ENCODE assay signal across 10 mouse cellular contexts in genomic region chr4:139146760-139147159, GRCm38 (mm10). TPM values are rescaled to one million over a fixed set of nuclear protein-coding genes. Genes with fewer than 3 reads are reported as not detected.
DNase-seq lines count a peak whose midpoint lies in the region.
"Had no signal": no experiment of that assay in that cellular context is flagged by ENCODE, and none has a peak within 500 bp of the region (broad histone marks: within the 10 kb centered on the region; RNA-seq: fewer than 3 reads in every experiment).

No protein-coding gene starts in this region.

- DNase-seq in frontal cortex, postnatal 36 days (ENCODE audit: low spot score in 2 of 2) = peak; percentile 13 to 26
- DNase-seq in frontal cortex, postnatal 25 days (ENCODE audit: low spot score in 2 of 2) = no peak
- peak; percentile 20 for DNase-seq in urinary bladder, postnatal 25 days (ENCODE audit: low spot score)
- no peak for DNase-seq in urinary bladder, postnatal 10 days (ENCODE audit: low spot score)
- peak; percentile 72 to 73 for DNase-seq in heart, postnatal 10 days
- DNase-seq in urinary bladder, postnatal 36 days (ENCODE audit: low spot score in 2 of 2) = peak; percentile 38 to 58
- DNase-seq in embryo, embryonic 9.5 days (ENCODE audit: extremely low spot score) = no peak
- DNase-seq in kidney, adult 18-20 months = no peak
- DNase-seq: B cell, adult 2 months had no signal

- intact Hi-C loops in heart, postnatal 10 days (cut with DNase I) = loop anchor here (5.0 kb wide), 1 partner anchor 106 kb away; no protein-coding TSS in a partner anchor

RNA-seq across cellular contexts. Expression of gene Minos1, which starts 15.8 kb away (rescaled TPM):
- 100 to 1,000 TPM; 714 to 726 TPM for total RNA-seq in heart, postnatal 10 days (2021)

RNA-seq across cellular contexts. Expression of gene Capzb, which starts 45.9 kb away (rescaled TPM):
- total RNA-seq in heart, postnatal 10 days (2021) = 100 to 1,000 TPM; 394 to 406 TPM

RNA-seq across cellular contexts. Expression of gene Nbl1, which starts 54.0 kb away (rescaled TPM):
- 10 to 100 TPM; 27.9 to 36.3 TPM for total RNA-seq in heart, postnatal 10 days (2021)
- total RNA-seq: megakaryocyte-erythroid progenitor cell, adult 5-6 weeks had no signal

Comparison
In these comparisons a context has a peak if more than half of its experiments do, and no peak if none do; other contexts are left out.
1. DNase-seq: peak in frontal cortex, postnatal 36 days (2 of 2), urinary bladder, postnatal 25 days (single experiment), heart, postnatal 10 days (2 of 2) and urinary bladder, postnatal 36 days (2 of 2); none in frontal cortex, postnatal 25 days (0 of 2), urinary bladder, postnatal 10 days (single experiment), embryo, embryonic 9.5 days (single experiment) and kidney, adult 18-20 months (single experiment).